Mouse (Mus musculus) CH12.LX (cell line): ENCODE data around the gene Rrnad1. TPM values are rescaled to one million over a fixed set of nuclear protein-coding genes. Genes with fewer than 3 reads are reported as not detected.
A peak's percentile ranks its signal among the peaks of the same experiment; 100 is the strongest.

Experiments used
- DNase-seq: peaks from one replicate; pipeline ENCODE4 v3.0.0-alpha.2; 2013; ENCODE audit errors: extremely low read depth
- H3K27ac ChIP-seq: 2 replicates; pipeline ENCODE4 v1.5.1; 2012; ENCODE audit warnings: low read depth, mild to moderate bottlenecking, control low read depth, moderate library complexity; ENCODE audit not compliant: insufficient read depth
- H3K27me3 ChIP-seq: replicated peaks from 2 replicates; pipeline ENCODE3; 2012; ENCODE audit warnings: inconsistent platforms
- H3K36me3 ChIP-seq, 2 experiments: replicated peaks in 1 of 2; 2 replicates each; pipeline versions ENCODE3 to v1.6.1; 2012; ENCODE audit warnings: inconsistent platforms in 1 of 2, low read length in 1 of 2, mild to moderate bottlenecking in 1 of 2, mixed read lengths in 1 of 2, moderate library complexity in 1 of 2; ENCODE audit not compliant: control insufficient read depth in 1 of 2, insufficient read depth in 1 of 2
- H3K4me1 ChIP-seq, 2 experiments: 2 replicates each; pipeline ENCODE4 v1.6.1; 2012; ENCODE audit warnings: inconsistent platforms in 1 of 2, moderate library complexity in 1 of 2; ENCODE audit not compliant: insufficient read depth in 2 of 2, control insufficient read depth in 1 of 2
- H3K4me2 ChIP-seq: 2 replicates; pipeline ENCODE4 v1.6.1; 2012; ENCODE audit warnings: low read depth, mild to moderate bottlenecking, control low read depth; ENCODE audit not compliant: poor library complexity, insufficient read depth, severe bottlenecking
- H3K4me3 ChIP-seq, 3 experiments: fragments of 150-350 bp in 1 of 3; sonication (generic) in 1 of 3; replicated peaks in 1 of 3; 2 replicates each; pipeline versions ENCODE3 to v1.5.1; 2011 to 2012; ENCODE audit warnings: low read depth in 2 of 3, low read length in 2 of 3, mild to moderate bottlenecking in 2 of 3, moderate library complexity in 2 of 3, control low read depth in 1 of 3, improper control_type of control experiment in 1 of 3, inconsistent platforms in 1 of 3, mixed read lengths in 1 of 3; ENCODE audit not compliant: poor library complexity in 1 of 3
- H3K79me2 ChIP-seq: replicated peaks from 2 replicates; pipeline ENCODE4 v1.6.1; 2012; ENCODE audit warnings: mild to moderate bottlenecking, moderate library complexity; ENCODE audit not compliant: control insufficient read depth, poor library complexity, insufficient read depth, severe bottlenecking; ENCODE audit errors: extremely low read depth
- H3K9ac ChIP-seq: 2 replicates; pipeline ENCODE4 v1.6.1; 2012; ENCODE audit warnings: low read depth, mild to moderate bottlenecking, control low read depth, moderate library complexity; ENCODE audit not compliant: insufficient read depth
- H3K9me3 ChIP-seq: replicated peaks from 2 replicates; pipeline ENCODE3; 2012; ENCODE audit warnings: low read length, inconsistent platforms, mixed read lengths
- BHLHE40 ChIP-seq: IDR thresholded peaks from 2 replicates; pipeline ENCODE4 v1.6.1; 2011; ENCODE audit warnings: mild to moderate bottlenecking, low read depth, low read length, improper control_type of control experiment
- CHD2 ChIP-seq: IDR thresholded peaks from 2 replicates; pipeline ENCODE4 v1.6.1; 2011; ENCODE audit warnings: low read length, improper control_type of control experiment
- CTCF ChIP-seq, 2 experiments: IDR thresholded peaks in 1 of 2; conservative IDR thresholded peaks in 1 of 2; 2 replicates each; pipeline ENCODE4 v1.5.1; 2011 to 2012; ENCODE audit warnings: low read depth in 2 of 2, low read length in 2 of 2, improper control_type of control experiment in 1 of 2, inconsistent platforms in 1 of 2, mild to moderate bottlenecking in 1 of 2, moderate library complexity in 1 of 2
- E2F4 ChIP-seq: IDR thresholded peaks from 2 replicates; pipeline ENCODE4 v1.6.1; 2011; ENCODE audit warnings: low read depth, low read length, improper control_type of control experiment; ENCODE audit not compliant: insufficient replicate concordance
- ELF1 ChIP-seq: IDR thresholded peaks from 2 replicates; pipeline ENCODE4 v1.6.1; 2014; ENCODE audit warnings: low read depth, mild to moderate bottlenecking, inconsistent platforms, low read length, improper control_type of control experiment
- EP300 ChIP-seq: IDR thresholded peaks from 2 replicates; pipeline ENCODE4 v1.6.1; 2011; ENCODE audit warnings: low read length, improper control_type of control experiment
- ETS1 ChIP-seq: conservative IDR thresholded peaks from 2 replicates; pipeline ENCODE4 v1.6.1; 2012; ENCODE audit warnings: low read depth, mild to moderate bottlenecking, inconsistent platforms, low read length, improper control_type of control experiment, moderate library complexity
- GABPA ChIP-seq: IDR thresholded peaks from 2 replicates; pipeline ENCODE4 v1.6.1; 2012; ENCODE audit warnings: low read depth, low read length, improper control_type of control experiment, inconsistent platforms; ENCODE audit not compliant: insufficient replicate concordance
- HCFC1 ChIP-seq: IDR thresholded peaks from 2 replicates; pipeline ENCODE4 v1.6.1; 2012; ENCODE audit warnings: low read depth, mild to moderate bottlenecking, inconsistent platforms, low read length, improper control_type of control experiment
- IRF4 ChIP-seq: IDR thresholded peaks from 2 replicates; pipeline ENCODE4 v1.6.1; 2014; ENCODE audit warnings: low read depth, mild to moderate bottlenecking, inconsistent platforms, low read length, improper control_type of control experiment
- KAT2A ChIP-seq: IDR thresholded peaks from 2 replicates; pipeline ENCODE4 v1.6.1; 2012; ENCODE audit warnings: low read length, improper control_type of control experiment, inconsistent platforms; ENCODE audit not compliant: insufficient replicate concordance
- MAX ChIP-seq: IDR thresholded peaks from 2 replicates; pipeline ENCODE4 v1.6.1; 2011; ENCODE audit warnings: low read length, improper control_type of control experiment
- MAZ ChIP-seq: IDR thresholded peaks from 2 replicates; pipeline ENCODE4 v1.6.1; 2012; ENCODE audit warnings: low read depth, mild to moderate bottlenecking, inconsistent platforms, low read length, improper control_type of control experiment, moderate library complexity
- MXI1 ChIP-seq: IDR thresholded peaks from 2 replicates; pipeline ENCODE4 v1.6.1; 2011; ENCODE audit warnings: mild to moderate bottlenecking, low read depth, low read length, improper control_type of control experiment
- MYC ChIP-seq: IDR thresholded peaks from 2 replicates; pipeline ENCODE4 v1.6.1; 2011; ENCODE audit warnings: low read depth, mild to moderate bottlenecking, improper control_type of control experiment, low read length
- NELFE ChIP-seq: IDR thresholded peaks from 2 replicates; pipeline ENCODE4 v1.6.1; 2011; ENCODE audit warnings: low read depth, low read length, improper control_type of control experiment
- NRF1 ChIP-seq: IDR thresholded peaks from 2 replicates; pipeline ENCODE4 v1.6.1; 2014; ENCODE audit warnings: low read depth, mild to moderate bottlenecking, inconsistent platforms, low read length, improper control_type of control experiment, moderate library complexity
- POLR2A ChIP-seq: IDR thresholded peaks from 2 replicates; pipeline ENCODE4 v1.6.1; 2011; ENCODE audit warnings: low read depth, mild to moderate bottlenecking, improper control_type of control experiment, low read length
- RAD21 ChIP-seq: IDR thresholded peaks from 2 replicates; pipeline ENCODE4 v1.6.1; 2011; ENCODE audit warnings: low read depth, mild to moderate bottlenecking, low read length, improper control_type of control experiment, moderate library complexity
- RCOR1 ChIP-seq: conservative IDR thresholded peaks from 2 replicates; pipeline ENCODE4 v1.6.1; 2012; ENCODE audit warnings: low read depth, mild to moderate bottlenecking, inconsistent platforms, low read length, improper control_type of control experiment
- SIN3A ChIP-seq: IDR thresholded peaks from 2 replicates; pipeline ENCODE4 v1.6.1; 2012; ENCODE audit warnings: low read length, improper control_type of control experiment, inconsistent platforms
- SMC3 ChIP-seq: IDR thresholded peaks from 2 replicates; pipeline ENCODE4 v1.6.1; 2011; ENCODE audit warnings: low read depth, low read length, improper control_type of control experiment
- TBP ChIP-seq: conservative IDR thresholded peaks from 2 replicates; pipeline ENCODE4 v1.6.1; 2011; ENCODE audit warnings: low read depth, low read length, improper control_type of control experiment
- TCF12 ChIP-seq: IDR thresholded peaks from 2 replicates; pipeline ENCODE4 v1.6.1; 2014; ENCODE audit warnings: low read depth, mild to moderate bottlenecking, inconsistent platforms, low read length, improper control_type of control experiment
- USF1 ChIP-seq: IDR thresholded peaks from 2 replicates; pipeline ENCODE4 v1.6.1; 2014; ENCODE audit warnings: low read depth, mild to moderate bottlenecking, inconsistent platforms, low read length, improper control_type of control experiment
- ZC3H11A ChIP-seq: IDR thresholded peaks from 2 replicates; pipeline ENCODE4 v1.6.1; 2012; ENCODE audit warnings: low read depth, mild to moderate bottlenecking, inconsistent platforms, low read length, improper control_type of control experiment
- ZKSCAN1 ChIP-seq: IDR thresholded peaks from 2 replicates; pipeline ENCODE4 v1.6.1; 2012; ENCODE audit warnings: low read depth, inconsistent platforms, low read length, improper control_type of control experiment, borderline replicate concordance
- ZMIZ1 ChIP-seq: IDR thresholded peaks from 2 replicates; pipeline ENCODE4 v1.6.1; 2012; ENCODE audit warnings: low read depth, mild to moderate bottlenecking, inconsistent platforms, low read length, improper control_type of control experiment
- ZNF384 ChIP-seq: IDR thresholded peaks from 2 replicates; pipeline ENCODE4 v1.6.1; 2012; ENCODE audit warnings: low read depth, low read length, improper control_type of control experiment, inconsistent platforms
- dilution Hi-C: fragments of 300-500 bp; cut with MboI; formaldehyde crosslinking; loops from 2 replicates; pipeline ENCODE4 v1.14.3; 2020; ENCODE audit warnings: low sequenced_read_pairs; ENCODE audit not compliant: extremely low pct_unique_long_range_greater_than_20kb, extremely low pct_ligation_motif_present
- in situ Hi-C: fragments of 300-500 bp; cut with MboI; formaldehyde crosslinking; loops from 3 replicates; pipeline ENCODE4 v1.14.3; 2019; ENCODE audit warnings: low sequenced_read_pairs, low pct_ligation_motif_present, low pct_unique_long_range_greater_than_20kb, mixed read lengths
- polyA plus RNA-seq: library from polyadenylated mRNA; unstranded; fragments of >175 nt; gene quantifications from 2 replicates; pipeline ENCODE4 v1.2.1, GENCODE M21; 2012; ENCODE audit warnings: low read depth; ENCODE audit not compliant: insufficient read length
- total RNA-seq, 2 experiments: library from RNA; depleted of rRNA; stranded (reverse); fragments of 300-350 nt in 1 of 2; fragments of >200 nt in 1 of 2; gene quantifications; 2 replicates each; pipeline ENCODE4 v1.2.3; 2012 to 2014

The Rrnad1 gene
- total RNA-seq (2012; rRNA removed) (11.4 and 12.3 TPM in 2 replicates), total RNA-seq (2014; rRNA removed) (7.3 and 8.0 TPM in 2 replicates), polyA plus RNA-seq (11.7 and 12.5 TPM in 2 replicates)

GRCm38 (mm10) chr3:87930078-87930795, at the start of gene Rrnad1, which contains the start of gene Isg20l2:
Gene Rrnad1 (minus strand): TSS chr3:87930717.
Gene Isg20l2 (plus strand): TSS chr3:87930314.
- peaks cover 62% of the 10 kb centered on the region for H3K79me2 ChIP-seq
- H3K4me1 ChIP-seq, result peaks cover 10 to 45% of the 10 kb centered on the region in 2 experiments
- H3K9me3 ChIP-seq, result no peaks in the 10 kb centered on the region
- H3K27ac ChIP-seq, result peak within 1 kb of the TSS; percentile 50
- H3K36me3 ChIP-seq, result peaks cover 44 to 62% of the 10 kb centered on the region in 2 experiments
- peak within 1 kb of the TSS; percentile 86 for H3K9ac ChIP-seq
- peak; percentile 97 for DNase-seq
- H3K27me3 ChIP-seq, result no peaks in the 10 kb centered on the region
- TF ChIP-seq ZKSCAN1 (no peak), ETS1 (no peak; the same call in 1 of the 2 replicates), POLR2A (peak; percentile 60), MYC (peak; percentile 82; the same call in 1 of the 2 replicates), HCFC1 (peak; percentile 92), EP300 (no peak), ZNF384 (no peak), NRF1 (peak; percentile 84), TBP (peak; percentile 72; the same call in 1 of the 2 replicates), ZC3H11A (no peak), RCOR1 (no peak; the same call in 1 of the 2 replicates), CTCF (conservative IDR thresholded peaks at IDR 0.05 in 1 of 2, IDR thresholded peaks at IDR 0.05 in 1 of 2; ENCODE audit: low read depth in 2 of 2, low read length in 2 of 2) (peak; percentile 48 to 74; a peak in 3 of 4 replicates), CHD2 (peak; percentile 42; the same call in 1 of the 2 replicates), KAT2A (peak; percentile 75; the same call in 1 of the 2 replicates), ZMIZ1 (no peak), USF1 (no peak), RAD21 (peak; percentile 33), MXI1 (peak; percentile 73; the same call in 1 of the 2 replicates), BHLHE40 (no peak), GABPA (peak; percentile 78), E2F4 (0 out of 2 replicates have a peak, but pooled peaks have one; percentile 16), NELFE (peak; percentile 78), MAX (peak; percentile 82), SIN3A (peak; percentile 57), ELF1 (peak; percentile 90), MAZ (peak; percentile 85), SMC3 (peak; percentile 43; the same call in 1 of the 2 replicates), IRF4 (peak; percentile 74), TCF12 (peak; percentile 33; the same call in 1 of the 2 replicates)
- peak within 1 kb of the TSS; percentile 100 for H3K4me2 ChIP-seq
- dilution Hi-C loops (no loop called here), in situ Hi-C loops (no loop called here)
- peak within 1 kb of the TSS; percentile 90 to 93 (median 90) for H3K4me3 ChIP-seq
